Mouse (Mus musculus) embryonic facial prominence, embryonic 14.5 days (tissue): ENCODE data around the gene Ackr1. TPM values are rescaled to one million over a fixed set of nuclear protein-coding genes. Genes with fewer than 3 reads are reported as not detected.

Experiments
- ATAC-seq: fragments of 200-750 bp; cut with Nextera tagmentation; 2 replicates; pipeline ENCODE4 v1.8.0; 2017; ENCODE audit warnings: low read depth, moderate number of reproducible peaks, moderate TSS enrichment
- DNase-seq: peaks from one replicate; pipeline ENCODE4 v3.0.0-alpha.2; 2015; ENCODE audit warnings: low spot score
- H3K27ac ChIP-seq: fragments of 300-500 bp; sonication (generic); replicated peaks from 2 replicates; pipeline ENCODE4 v1.5.1; 2014; ENCODE audit warnings: low read depth, mild to moderate bottlenecking, low read length, moderate library complexity
- H3K27me3 ChIP-seq: fragments of 300-500 bp; sonication (generic); replicated peaks from 2 replicates; pipeline ENCODE4 v1.6.1; 2014; ENCODE audit warnings: low read length; ENCODE audit not compliant: control insufficient read depth, insufficient read depth
- H3K36me3 ChIP-seq: fragments of 300-500 bp; sonication (generic); 2 replicates; pipeline ENCODE4 v1.6.1; 2014; ENCODE audit warnings: low read length, mixed read lengths; ENCODE audit not compliant: control insufficient read depth, insufficient read depth
- H3K4me1 ChIP-seq: fragments of 300-500 bp; sonication (generic); 2 replicates; pipeline ENCODE4 v1.6.1; 2014; ENCODE audit warnings: antibody characterized with exemption, low read length; ENCODE audit not compliant: control insufficient read depth, insufficient read depth
- H3K4me2 ChIP-seq: fragments of 300-500 bp; sonication (generic); 2 replicates; pipeline ENCODE4 v1.6.1; 2014; ENCODE audit warnings: low read depth, mild to moderate bottlenecking, low read length, moderate library complexity, mixed read lengths
- H3K4me3 ChIP-seq: fragments of 300-500 bp; sonication (generic); 2 replicates; pipeline ENCODE4 v1.5.1; 2014; ENCODE audit warnings: low read depth, mild to moderate bottlenecking, low read length
- H3K9ac ChIP-seq: fragments of 300-500 bp; sonication (generic); 2 replicates; pipeline ENCODE4 v1.6.1; 2014; ENCODE audit warnings: low read depth, mild to moderate bottlenecking, low read length, moderate library complexity, mixed read lengths
- H3K9me3 ChIP-seq: fragments of 300-500 bp; sonication (generic); 2 replicates; pipeline ENCODE4 v1.6.1; 2016; ENCODE audit warnings: low read length; ENCODE audit not compliant: control insufficient read depth
- WGBS: fragments of 180-500 bp; shearing (Covaris S2); extraction: QIAGEN DNeasy Blood & Tissue Kit; methylation state at CpG from one replicate; pipeline ENCODE4 v1.1.7; 2014; 5-methylcytosine and 5-hydroxymethylcytosine counted together
- polyA plus RNA-seq: library from polyadenylated mRNA; unstranded; fragments of >200 nt; fragmentation: Nextera tagmentation; extraction: Ambion mirVana; gene quantifications from 2 replicates; pipeline ENCODE4 v1.2.1, GENCODE M21; 2014

Gene Ackr1
- polyA plus RNA-seq, 1 experiment from 2014 or later, result 1.6 TPM

GRCm38 (mm10) chr1:173339543-173339942 is 6.0 kb upstream of the Ackr1 start:
- H3K4me3 ChIP-seq, result no peak overlapping the region
- DNase-seq (peak; percentile 57), ATAC-seq (peak; percentile 67; the same call in 1 of the 2 replicates)
- no peak overlapping the region for H3K9ac ChIP-seq
- H3K4me1 ChIP-seq, result peaks cover 5% of the 10 kb centered on the region; the same call in 1 of the 2 replicates
- no peak overlapping the region for H3K27ac ChIP-seq
- no peaks in the 10 kb centered on the region for H3K36me3 ChIP-seq
- H3K9me3 ChIP-seq, result no peaks in the 10 kb centered on the region
- 6% methylated on average over 2 of the region's 2 CpGs for WGBS
- H3K27me3 ChIP-seq, result no peaks in the 10 kb centered on the region
- no peak overlapping the region for H3K4me2 ChIP-seq

- Histone ChIP-seq H3K27ac (no peak overlapping the region), H3K27me3 (no peaks in the 10 kb centered on the region), H3K36me3 (no peaks in the 10 kb centered on the region), H3K9ac (no peak overlapping the region), H3K9me3 (no peaks in the 10 kb centered on the region), H3K4me3 (no peak overlapping the region), H3K4me1 (peaks cover 5% of the 10 kb centered on the region; the same call in 1 of the 2 replicates), H3K4me2 (no peak overlapping the region)
- WGBS, result 94% methylated on average over 9 of the region's 10 CpGs
- DNase-seq (no peak), ATAC-seq (no peak)
Observed at GRCm38 (mm10) chr1:173337008-173337407, 3.5 kb upstream of the Ackr1 start.

DNA sequence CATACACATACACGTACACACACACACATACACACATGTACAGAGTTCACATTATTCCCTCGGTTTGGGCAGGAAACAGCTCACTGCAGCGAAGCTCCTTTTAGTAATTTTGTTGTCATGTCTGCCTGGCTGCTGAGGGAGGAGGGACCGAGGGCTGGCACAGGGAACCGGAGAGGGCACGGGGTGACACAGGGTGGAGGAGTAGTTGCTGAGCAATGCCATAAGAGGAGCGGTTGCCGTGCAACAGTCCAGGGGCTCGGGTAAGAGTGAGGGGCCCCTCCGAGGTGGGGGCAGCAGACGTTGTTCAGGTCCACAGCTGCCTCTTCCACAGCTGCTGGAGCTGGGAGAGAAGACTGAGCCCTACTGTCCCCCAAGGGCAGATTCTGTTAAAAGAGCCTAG is 2.4 kb upstream of the Ackr1 start:
- Histone ChIP-seq H3K4me3 (no peak overlapping the region), H3K27me3 (no peaks in the 10 kb centered on the region), H3K36me3 (no peaks in the 10 kb centered on the region), H3K27ac (no peak overlapping the region), H3K9ac (no peak overlapping the region), H3K9me3 (no peaks in the 10 kb centered on the region), H3K4me1 (peaks cover 5% of the 10 kb centered on the region; the same call in 1 of the 2 replicates), H3K4me2 (no peak overlapping the region)
- WGBS, result 56% methylated on average over 11 of the region's 11 CpGs
- DNase-seq (no peak), ATAC-seq (no peak)

- Histone ChIP-seq H3K9ac (no peak overlapping the region), H3K9me3 (no peaks in the 10 kb centered on the region), H3K4me1 (peaks cover 5% of the 10 kb centered on the region; the same call in 1 of the 2 replicates), H3K27ac (no peak overlapping the region), H3K27me3 (no peaks in the 10 kb centered on the region), H3K36me3 (no peaks in the 10 kb centered on the region), H3K4me3 (no peak overlapping the region), H3K4me2 (no peak overlapping the region)
- ATAC-seq (no peak), DNase-seq (no peak)
- 95% methylated on average over 5 of the region's 5 CpGs for WGBS
Observed at GRCm38 (mm10) chr1:173332418-173332817, 1.1 kb downstream of the Ackr1 start.

GRCm38 (mm10) chr1:173329743-173330142 is 3.8 kb downstream of the Ackr1 start:
- DNase-seq (no peak), ATAC-seq (no peak)
- no peaks in the 10 kb centered on the region for H3K36me3 ChIP-seq
- no peak overlapping the region for H3K4me2 ChIP-seq
- no peaks in the 10 kb centered on the region for H3K4me1 ChIP-seq
- no peak overlapping the region for H3K27ac ChIP-seq
- H3K4me3 ChIP-seq, result no peak overlapping the region
- H3K9me3 ChIP-seq, result no peaks in the 10 kb centered on the region
- no peak overlapping the region for H3K9ac ChIP-seq
- no peaks in the 10 kb centered on the region for H3K27me3 ChIP-seq
- WGBS, result 79% methylated on average over 5 of the region's 5 CpGs

- no peaks in the 10 kb centered on the region for H3K36me3 ChIP-seq
- H3K9ac ChIP-seq, result no peak overlapping the region
- H3K4me1 ChIP-seq, result no peaks in the 10 kb centered on the region
- ATAC-seq, result no peak
- H3K27me3 ChIP-seq, result no peaks in the 10 kb centered on the region
- DNase-seq, result no peak
- no peak overlapping the region for H3K27ac ChIP-seq
- H3K4me3 ChIP-seq, result no peak overlapping the region
- 41% methylated on average over 4 of the region's 4 CpGs for WGBS
- H3K4me2 ChIP-seq, result no peak overlapping the region
- no peaks in the 10 kb centered on the region for H3K9me3 ChIP-seq
Observed at GRCm38 (mm10) chr1:173329185-173329584, 4.4 kb downstream of the Ackr1 start.

- Histone ChIP-seq H3K4me3 (no peak overlapping the region), H3K9ac (no peak overlapping the region), H3K4me1 (no peaks in the 10 kb centered on the region), H3K9me3 (no peaks in the 10 kb centered on the region), H3K27me3 (no peaks in the 10 kb centered on the region), H3K4me2 (no peak overlapping the region), H3K36me3 (no peaks in the 10 kb centered on the region), H3K27ac (no peak overlapping the region)
- ATAC-seq (no peak), DNase-seq (no peak)
- 53% methylated on average over 8 of the region's 8 CpGs for WGBS
Observed at GRCm38 (mm10) chr1:173328446-173328845, 5.1 kb downstream of the Ackr1 start.

GRCm38 (mm10) chr1:173326552-173326951 is 7.0 kb downstream of the Ackr1 start:
- Histone ChIP-seq H3K9ac (no peak overlapping the region), H3K4me2 (no peak overlapping the region), H3K4me1 (no peaks in the 10 kb centered on the region), H3K27ac (no peak overlapping the region), H3K36me3 (no peaks in the 10 kb centered on the region), H3K27me3 (no peaks in the 10 kb centered on the region), H3K4me3 (no peak overlapping the region), H3K9me3 (no peaks in the 10 kb centered on the region)
- no peak for ATAC-seq
- whole genome bisulfite sequencing, result 66% methylated on average over 1 of the region's 1 CpGs
- DNase-seq, result no peak

DNA sequence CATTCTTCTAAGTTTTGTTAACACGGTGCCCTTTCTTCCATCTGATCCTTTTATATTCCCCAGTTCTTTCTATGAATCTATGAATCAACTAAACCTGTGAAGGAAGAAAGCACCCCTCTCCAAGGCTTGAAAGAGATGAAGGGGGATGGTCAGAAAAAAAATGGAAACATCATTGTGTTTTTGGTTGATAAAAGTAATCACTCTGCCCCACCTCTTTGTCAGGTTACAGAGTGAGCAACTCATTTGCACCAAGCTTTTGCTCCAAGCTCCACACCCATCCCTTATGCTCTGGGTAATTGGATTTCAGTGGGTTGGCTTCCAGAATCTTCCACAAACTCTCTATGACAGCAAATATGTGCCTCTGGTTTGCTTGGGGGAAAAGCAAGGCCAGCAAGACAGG is 8.2 kb downstream of the Ackr1 start:
- H3K27ac ChIP-seq, result no peak overlapping the region
- H3K27me3 ChIP-seq, result no peaks in the 10 kb centered on the region
- ATAC-seq, result no peak
- no peaks in the 10 kb centered on the region for H3K9me3 ChIP-seq
- no peak for DNase-seq
- H3K9ac ChIP-seq, result no peak overlapping the region
- no peaks in the 10 kb centered on the region for H3K4me1 ChIP-seq
- no peaks in the 10 kb centered on the region for H3K36me3 ChIP-seq
- H3K4me3 ChIP-seq, result no peak overlapping the region
- WGBS, result 94% methylated on average over 1 of the region's 1 CpGs
- no peak overlapping the region for H3K4me2 ChIP-seq
